Mouse (Mus musculus) A20 (cell line): Measurements from ENCODE around the gene Dnmt1.

Source experiments
- DNase-seq: peaks from one replicate; pipeline ENCODE4 v3.0.0-alpha.2; 2011; ENCODE audit warnings: low read depth, low spot score

Dnmt1 gene

GRCm38 (mm10) chr9:20943396-20943795 lies 16.3 kb downstream of the Dnmt1 start:
- no peak for DNase-seq

DNA sequence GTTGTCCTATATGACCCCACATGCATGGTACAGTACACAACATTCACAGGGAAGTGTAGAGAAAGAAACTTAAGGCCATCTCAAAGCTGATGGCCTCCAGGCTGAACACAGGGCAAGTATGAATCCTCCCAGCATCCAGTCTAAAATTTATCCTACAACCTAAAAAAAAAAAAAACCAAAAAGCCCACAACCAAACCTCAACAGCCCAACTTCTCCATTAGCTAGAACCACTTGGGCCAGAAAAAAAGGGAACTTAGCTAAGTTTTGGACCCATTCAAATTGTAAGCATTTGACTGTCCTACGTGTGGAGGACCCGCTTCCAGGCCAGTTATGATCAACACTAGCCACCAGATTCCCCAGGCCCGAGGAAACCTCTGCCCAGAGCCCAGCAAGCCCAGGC lies 36.4 kb downstream of the Dnmt1 start:
- no peak for DNase-seq

- peak; percentile 49 for DNase-seq
Measured at GRCm38 (mm10) chr9:20916160-20916559, 43.5 kb downstream of the Dnmt1 start.

GRCm38 (mm10) chr9:20909948-20910347 lies 49.7 kb downstream of the Dnmt1 start:
- DNase-seq = no peak

- no peak for DNase-seq
Measured at GRCm38 (mm10) chr9:20902174-20902491, 57.6 kb downstream of the Dnmt1 start.

DNA sequence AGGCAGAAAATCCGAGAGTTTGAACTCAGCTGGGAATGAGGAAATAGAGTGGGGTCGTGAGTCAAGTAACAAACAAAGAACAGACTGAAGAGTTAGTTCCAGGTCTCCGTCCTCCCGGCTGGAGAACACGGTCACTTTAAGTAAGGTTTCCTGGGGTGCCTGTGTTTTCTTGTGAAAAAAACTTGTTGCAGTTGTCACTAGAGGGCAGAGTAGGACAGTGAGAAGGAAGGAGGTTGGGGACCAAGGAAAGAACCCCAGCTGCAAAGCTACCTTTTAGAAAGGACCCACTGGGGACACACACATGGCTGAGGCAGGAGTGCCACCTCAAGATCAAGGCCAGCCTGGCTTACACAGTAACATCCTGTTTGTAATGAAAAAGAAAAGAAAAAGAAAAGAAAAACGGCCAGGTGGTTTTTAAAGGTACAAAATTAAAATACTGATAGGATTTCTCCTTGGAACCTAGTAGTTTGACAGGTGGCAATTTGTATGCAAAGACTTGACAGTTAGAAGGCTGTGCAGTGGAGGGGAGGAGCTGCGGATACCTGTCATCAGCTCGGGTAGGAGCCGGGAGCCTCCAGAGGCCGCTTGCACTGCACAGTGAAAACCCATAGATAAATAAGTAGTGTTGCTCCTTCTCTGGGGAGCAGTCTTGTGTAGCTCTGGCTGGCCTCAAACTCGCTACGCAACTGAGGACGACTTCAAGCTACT lies 58.1 kb downstream of the Dnmt1 start:
- DNase-seq = peak; percentile 72

GRCm38 (mm10) chr9:20898511-20899073 lies 61.1 kb downstream of the Dnmt1 start, which contains the start of gene Eif3g:
Gene Eif3g, minus strand, starts transcription at chr9:20898623.
- DNase-seq = peak; percentile 86

DNA sequence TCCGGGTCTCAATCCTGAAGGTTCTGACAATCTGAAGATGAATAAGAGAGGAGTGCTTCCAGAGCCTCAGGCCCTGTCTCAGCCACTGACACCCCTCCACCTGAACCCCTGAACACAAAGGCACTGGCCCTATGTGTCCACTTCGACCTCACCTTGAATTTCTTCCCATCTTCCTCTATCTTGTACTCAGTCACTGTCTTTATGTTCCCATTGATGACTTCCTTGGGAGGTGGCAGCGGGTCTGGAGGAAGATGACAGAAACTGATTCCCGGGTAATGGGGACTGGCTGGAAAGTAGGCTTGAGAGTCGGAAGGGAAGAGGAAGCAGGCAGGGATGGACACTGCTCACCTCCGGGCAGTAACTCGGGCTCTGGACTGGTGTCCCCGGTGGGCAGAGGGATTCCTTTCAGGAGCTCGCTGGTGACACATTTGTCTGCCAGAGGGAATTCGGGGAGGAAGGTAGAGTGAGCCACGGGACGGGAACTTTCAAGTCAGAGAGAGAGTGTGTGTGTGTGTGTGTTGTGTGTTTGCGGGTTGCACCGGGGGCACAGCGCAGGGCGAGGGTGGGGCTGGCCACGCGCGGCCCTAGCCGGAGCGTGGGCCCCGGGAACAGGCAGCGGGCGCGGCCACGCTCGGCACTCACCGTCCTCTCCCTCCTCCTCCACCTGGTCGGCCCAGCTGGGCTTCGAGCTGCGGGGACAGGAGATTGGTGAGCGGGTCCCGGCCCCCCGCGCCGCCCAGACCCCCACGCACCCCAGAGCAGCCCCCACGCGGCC lies 61.8 kb downstream of the Dnmt1 start:
- DNase-seq = peak; percentile 12

DNA sequence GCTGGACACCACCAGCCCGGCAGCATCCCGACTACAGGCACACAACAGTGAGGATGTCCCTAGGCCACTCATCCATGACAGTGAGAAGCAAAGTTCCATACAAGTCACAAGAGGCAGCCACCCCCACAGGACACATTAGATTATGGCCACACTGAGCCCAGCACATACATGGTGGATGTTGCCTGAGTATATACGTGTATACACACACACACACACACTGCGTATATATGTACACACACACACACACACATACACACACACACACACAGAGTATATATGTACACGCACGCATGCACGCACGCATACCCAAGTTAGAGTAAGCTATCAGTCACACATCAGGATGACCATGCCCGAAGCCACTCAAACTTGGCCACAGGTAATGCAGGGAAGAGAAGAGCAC lies 64.3 kb downstream of the Dnmt1 start:
- DNase-seq = no peak

GRCm38 (mm10) chr9:20894629-20895028 lies 65.1 kb downstream of the Dnmt1 start:
- no peak for DNase-seq

- DNase-seq = peak; percentile 16
Measured at GRCm38 (mm10) chr9:20893590-20894343, 65.9 kb downstream of the Dnmt1 start.

DNA sequence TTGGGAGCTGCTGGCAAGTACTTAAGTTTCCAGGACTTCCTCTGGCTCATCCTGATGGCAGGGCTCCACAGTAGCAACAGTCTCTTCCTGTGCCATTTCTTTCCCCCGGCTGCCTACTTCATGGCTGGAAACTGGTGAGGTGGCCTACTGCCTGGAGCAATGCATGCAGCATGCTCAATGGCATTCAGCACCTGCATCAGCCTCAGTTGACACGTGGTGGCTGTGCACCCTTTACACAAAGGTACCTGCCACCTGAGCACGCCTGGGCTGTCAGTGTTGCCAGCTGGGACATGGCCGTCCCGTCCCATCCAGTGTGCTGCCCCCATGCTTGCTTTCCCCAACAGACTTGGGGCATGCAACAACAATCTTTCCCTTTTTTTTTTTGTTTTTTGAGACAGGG lies 66.6 kb downstream of the Dnmt1 start:
- peak; percentile 36 for DNase-seq

DNA sequence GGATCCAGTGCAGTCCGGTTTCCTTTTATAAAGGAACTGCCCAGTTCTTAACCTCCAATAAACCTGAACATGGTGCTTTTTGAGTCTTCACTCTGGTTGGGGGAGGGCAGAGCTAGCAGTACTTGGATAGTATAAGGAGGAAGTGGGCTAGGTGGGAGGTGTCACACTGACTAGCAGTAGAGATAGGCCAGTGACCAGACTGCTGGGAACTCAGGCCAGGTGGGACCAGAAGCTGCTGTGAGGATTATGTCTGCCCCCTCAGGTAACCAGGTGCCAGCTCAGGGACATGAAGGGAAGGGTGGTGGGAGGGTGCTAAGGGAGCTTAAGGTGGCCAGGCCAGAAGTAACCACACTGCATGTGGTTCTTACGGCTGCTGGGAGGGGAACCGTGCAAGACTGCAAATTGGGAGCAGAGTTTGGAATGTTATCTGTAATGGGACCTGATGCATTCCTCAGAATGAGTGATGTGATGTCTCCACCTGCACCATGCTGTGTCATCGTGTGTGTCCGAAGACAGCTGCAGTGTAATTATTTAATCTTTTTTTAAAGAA lies 67.5 kb downstream of the Dnmt1 start:
- peak; percentile 36 for DNase-seq

GRCm38 (mm10) chr9:20891339-20892103 lies 68.2 kb downstream of the Dnmt1 start:
- no peak for DNase-seq

DNA sequence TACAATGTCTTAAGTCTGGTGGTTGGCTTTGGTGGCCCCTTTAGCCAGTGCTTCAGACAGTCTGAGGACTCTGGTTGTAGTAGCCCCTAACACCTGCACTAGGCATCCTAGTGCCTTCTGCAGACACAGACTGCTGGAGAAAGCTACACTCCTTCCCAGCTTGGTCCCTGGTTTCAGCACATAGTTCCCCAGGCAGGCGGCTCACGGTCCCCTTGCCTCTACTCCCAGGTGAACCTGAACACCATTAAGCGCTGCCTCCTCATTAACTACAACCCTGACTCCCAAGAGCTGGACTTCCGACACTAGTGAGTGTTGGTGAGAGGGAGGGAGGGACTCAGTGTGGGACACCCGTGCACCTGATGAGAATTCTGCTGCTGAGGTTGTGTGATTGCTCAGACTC lies 69.3 kb downstream of the Dnmt1 start:
- no peak for DNase-seq

DNA sequence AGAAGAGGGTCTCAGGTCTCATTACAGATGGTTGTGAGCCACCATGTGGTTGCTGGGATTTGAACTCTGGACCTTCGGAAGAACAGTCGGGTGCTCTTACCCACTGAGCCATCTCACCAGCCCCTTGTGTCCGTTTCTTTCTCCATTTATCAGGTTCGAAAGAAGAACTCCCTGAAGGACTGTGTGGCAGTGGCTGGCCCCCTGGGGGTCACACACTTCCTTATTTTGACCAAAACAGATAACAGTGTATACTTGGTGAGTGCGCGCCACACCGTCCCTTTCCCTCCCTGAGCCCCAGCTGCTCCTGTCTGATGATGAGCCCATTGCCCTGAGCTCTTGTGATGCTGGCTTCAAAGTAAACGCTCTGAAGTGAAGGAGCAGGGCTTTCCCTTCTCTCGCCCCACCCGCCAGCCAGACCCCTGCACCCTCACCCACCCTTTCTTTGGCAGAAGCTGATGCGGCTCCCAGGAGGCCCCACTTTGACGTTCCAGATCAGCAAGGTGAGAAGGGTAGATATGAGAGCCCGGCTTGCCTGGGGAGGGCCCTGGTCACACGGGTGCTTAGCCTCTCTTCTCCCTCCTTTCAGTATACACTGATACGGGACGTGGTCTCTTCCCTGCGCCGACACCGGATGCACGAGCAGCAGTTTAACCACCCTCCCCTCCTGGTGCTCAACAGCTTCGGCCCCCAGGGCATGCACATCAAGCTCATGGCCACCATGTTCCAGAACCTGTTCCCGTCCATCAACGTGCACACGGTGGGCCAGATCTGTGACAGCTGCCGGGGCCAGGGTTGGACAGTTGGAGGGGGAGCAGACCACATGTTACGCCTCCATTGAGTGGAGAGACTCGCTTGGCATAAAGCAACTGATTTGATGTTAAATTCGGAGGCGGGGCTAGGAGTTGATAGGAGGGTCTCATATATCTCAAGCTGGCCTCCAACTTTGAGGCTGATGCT lies 70.2 kb downstream of the Dnmt1 start:
- DNase-seq = peak; percentile 83

DNA sequence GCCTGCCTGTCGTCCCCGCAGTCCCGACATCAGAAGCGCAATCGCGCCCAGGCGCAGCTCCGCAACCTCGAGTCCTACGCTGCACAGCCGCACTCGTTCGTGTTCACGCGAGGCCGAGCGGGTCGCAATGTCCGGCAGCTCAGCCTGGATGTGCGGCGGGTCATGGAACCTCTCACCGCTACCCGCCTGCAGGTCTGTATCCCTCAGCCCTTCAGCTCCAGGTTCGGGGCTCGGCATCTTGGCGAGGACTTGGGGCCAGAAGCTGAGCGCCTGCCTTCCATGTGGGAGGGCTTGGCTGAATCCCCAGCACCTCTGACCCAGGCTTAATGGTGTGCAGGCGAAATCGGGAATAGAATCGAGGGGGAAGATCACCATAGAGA lies 71.3 kb downstream of the Dnmt1 start:
- no peak for DNase-seq

DNA sequence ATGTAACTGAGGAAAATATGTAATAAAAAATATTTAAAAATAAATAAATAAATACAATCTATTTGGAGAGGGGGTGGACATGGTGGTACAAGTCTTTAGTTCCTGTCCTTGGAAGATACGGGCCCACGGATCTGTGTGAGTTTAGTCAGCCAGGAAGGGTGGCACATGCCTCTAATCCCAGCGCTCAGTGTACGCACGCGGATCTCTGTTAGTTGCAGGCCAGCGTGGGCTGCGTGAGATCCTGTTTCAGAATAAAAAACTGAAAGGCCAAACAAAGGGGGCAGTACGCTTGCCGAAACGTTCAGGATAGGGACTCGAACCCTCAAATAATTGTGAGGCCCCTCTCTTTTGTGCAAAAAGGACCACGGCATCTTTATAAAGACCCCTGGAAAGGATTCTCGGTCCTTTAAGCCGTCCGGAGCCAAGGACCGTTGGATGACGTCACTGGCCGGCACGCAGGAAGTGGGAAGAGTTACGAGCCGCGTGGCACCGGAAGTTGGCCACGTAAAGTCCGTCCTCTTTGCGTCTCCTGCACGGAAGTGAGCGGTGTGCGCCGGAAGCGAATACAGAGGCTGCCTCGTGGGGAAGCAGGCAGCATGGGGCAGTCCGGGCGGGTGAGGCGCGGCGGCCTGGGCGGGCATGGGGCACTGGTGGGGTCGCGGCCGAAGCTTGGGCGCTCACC lies 71.8 kb downstream of the Dnmt1 start, which contains the start of gene Ppan:
Ppan (plus strand) TSS at position 472 of the 682 bp plus-strand sequence.
- peak; percentile 98 for DNase-seq

DNA sequence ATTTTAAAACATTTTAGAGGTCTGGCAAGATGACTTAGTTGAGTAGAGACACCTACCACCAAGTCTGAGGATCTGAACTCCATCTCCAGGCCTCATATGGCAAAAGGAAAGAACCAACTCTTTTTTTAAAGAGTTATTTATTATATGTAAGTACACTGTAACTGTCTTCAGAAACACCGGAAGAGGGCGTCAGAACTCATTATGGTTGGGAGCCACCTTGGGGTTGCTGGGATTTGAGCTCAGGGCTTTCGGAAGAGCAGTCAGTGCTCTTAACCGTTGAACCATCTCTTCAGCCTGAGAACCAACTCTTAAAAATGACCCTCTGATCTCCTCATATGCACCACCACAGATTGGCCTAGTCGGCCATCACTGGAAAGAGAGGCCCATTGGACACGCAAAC lies 72.5 kb downstream of the Dnmt1 start:
- peak; percentile 45 for DNase-seq
